Mouse (Mus musculus) intestine, postnatal 0 days (tissue): ENCODE measurements around the gene Isyna1. TPM values are rescaled to one million over a fixed set of nuclear protein-coding genes. Genes with fewer than 3 reads are reported as not detected.

Source experiments
- ATAC-seq: fragments of 200-750 bp; cut with Nextera tagmentation; 2 replicates; pipeline ENCODE4 v1.8.0; 2017; ENCODE audit warnings: mild to moderate bottlenecking, moderate TSS enrichment, moderate library complexity
- H3K27ac ChIP-seq: fragments of 300-500 bp; sonication (generic); 2 replicates; pipeline ENCODE4 v1.5.1; 2014; ENCODE audit warnings: mild to moderate bottlenecking, low read depth, low read length, moderate library complexity
- H3K27me3 ChIP-seq: fragments of 300-500 bp; sonication (generic); replicated peaks from 2 replicates; pipeline ENCODE4 v1.6.1; 2014; ENCODE audit warnings: low read length, mixed read lengths; ENCODE audit not compliant: control insufficient read depth, insufficient read depth
- H3K36me3 ChIP-seq: fragments of 300-500 bp; sonication (generic); 2 replicates; pipeline ENCODE4 v1.6.1; 2014; ENCODE audit warnings: mild to moderate bottlenecking, moderate library complexity; ENCODE audit not compliant: control insufficient read depth, insufficient read depth
- H3K4me1 ChIP-seq: fragments of 300-500 bp; sonication (generic); replicated peaks from 2 replicates; pipeline ENCODE4 v1.6.1; 2014; ENCODE audit warnings: antibody characterized with exemption, low read length, mixed read lengths; ENCODE audit not compliant: control insufficient read depth, insufficient read depth
- H3K4me2 ChIP-seq: fragments of 300-500 bp; sonication (generic); replicated peaks from 2 replicates; pipeline ENCODE4 v1.6.1; 2014; ENCODE audit warnings: low read depth, mild to moderate bottlenecking, moderate library complexity
- H3K4me3 ChIP-seq: fragments of 300-500 bp; sonication (generic); 2 replicates; pipeline ENCODE4 v1.5.1; 2014; ENCODE audit warnings: low read depth, low read length
- H3K9ac ChIP-seq: fragments of 300-500 bp; sonication (generic); 2 replicates; pipeline ENCODE4 v1.6.1; 2014; ENCODE audit warnings: mild to moderate bottlenecking, low read depth, low read length
- H3K9me3 ChIP-seq: fragments of 300-500 bp; sonication (generic); 2 replicates; pipeline ENCODE4 v1.6.1; 2016; ENCODE audit warnings: mixed run types; ENCODE audit not compliant: control insufficient read depth
- CTCF ChIP-seq: sonication (generic); IDR thresholded peaks from 2 replicates; pipeline ENCODE4 v1.5.1; 2016; ENCODE audit warnings: low read depth, mild to moderate bottlenecking, control low read depth, antibody characterized with exemption, moderate library complexity
- WGBS: fragments of 180-500 bp; shearing (Covaris S2); extraction: QIAGEN DNeasy Blood & Tissue Kit; methylation state at CpG from one replicate; pipeline ENCODE4 v1.1.7; 2014; 5-methylcytosine and 5-hydroxymethylcytosine counted together
- polyA plus RNA-seq: library from polyadenylated mRNA; unstranded; fragments of >200 nt; fragmentation: Nextera tagmentation; extraction: Ambion mirVana; gene quantifications from 2 replicates; pipeline ENCODE4 v1.2.1, GENCODE M21; 2015

Gene Isyna1
- polyA plus RNA-seq, 1 experiment from 2014 or later, result 21.0 TPM

- Histone ChIP-seq H3K9me3 (no peaks in the 10 kb centered on the region), H3K27me3 (no peaks in the 10 kb centered on the region), H3K4me1 (no peaks in the 10 kb centered on the region), H3K4me3 (peak overlapping the region; percentile 33), H3K4me2 (peak overlapping the region; percentile 67), H3K27ac (peak overlapping the region; percentile 78), H3K9ac (peak overlapping the region; percentile 23; the same call in 1 of the 2 replicates), H3K36me3 (no peaks in the 10 kb centered on the region)
- ATAC-seq, result peak; percentile 9; the same call in 1 of the 2 replicates
- WGBS, result 10% methylated on average over 24 of the region's 24 CpGs
- 0 out of 2 replicates have a peak, but pooled peaks have one; percentile 4 for TF ChIP-seq CTCF
Observed at GRCm38 (mm10) chr8:70631436-70631835, 37.3 kb downstream of the Isyna1 start.

GRCm38 (mm10) chr8:70632346-70632892 lies 38.2 kb downstream of the Isyna1 start, which contains the start of gene Gdf15:
Gene Gdf15 (minus strand): TSS chr8:70632456.
- Histone ChIP-seq H3K27ac (peak within 1 kb of the TSS; percentile 78), H3K9ac (peak within 1 kb of the TSS; percentile 23; the same call in 1 of the 2 replicates), H3K9me3 (no peaks in the 10 kb centered on the region), H3K4me2 (peak within 1 kb of the TSS; percentile 67), H3K36me3 (no peaks in the 10 kb centered on the region), H3K27me3 (no peaks in the 10 kb centered on the region), H3K4me3 (peak within 1 kb of the TSS; percentile 33), H3K4me1 (0 out of 2 replicates have a peak, but pooled peaks cover 2% of the 10 kb centered on the region)
- ATAC-seq, result no peak
- 78% methylated on average over 6 of the region's 6 CpGs for WGBS
- TF ChIP-seq CTCF, result no peak

GRCm38 (mm10) chr8:70634066-70634465 lies 39.9 kb downstream of the Isyna1 start:
- 55% methylated on average over 6 of the region's 6 CpGs for WGBS
- no peak for TF ChIP-seq CTCF
- H3K4me1 ChIP-seq, result 0 out of 2 replicates have a peak, but pooled peaks cover 2% of the 10 kb centered on the region
- H3K9me3 ChIP-seq, result no peaks in the 10 kb centered on the region
- H3K4me2 ChIP-seq, result no peak overlapping the region
- H3K27ac ChIP-seq, result no peak overlapping the region
- no peaks in the 10 kb centered on the region for H3K27me3 ChIP-seq
- no peak for ATAC-seq
- no peaks in the 10 kb centered on the region for H3K36me3 ChIP-seq
- H3K4me3 ChIP-seq, result no peak overlapping the region
- H3K9ac ChIP-seq, result no peak overlapping the region

- WGBS, result 80% methylated on average over 6 of the region's 6 CpGs
- Histone ChIP-seq H3K4me1 (0 out of 2 replicates have a peak, but pooled peaks cover 2% of the 10 kb centered on the region), H3K27ac (no peak overlapping the region; the same call in 1 of the 2 replicates), H3K9me3 (no peaks in the 10 kb centered on the region), H3K9ac (no peak overlapping the region), H3K4me3 (no peak overlapping the region), H3K27me3 (no peaks in the 10 kb centered on the region), H3K4me2 (no peak overlapping the region), H3K36me3 (no peaks in the 10 kb centered on the region)
- ATAC-seq, result no peak
- no peak for TF ChIP-seq CTCF
Observed at GRCm38 (mm10) chr8:70635527-70635926, 41.4 kb downstream of the Isyna1 start.

- no peak; the same call in 1 of the 2 replicates for TF ChIP-seq CTCF
Observed at GRCm38 (mm10) chr8:70636838-70637237, 42.7 kb downstream of the Isyna1 start.

GRCm38 (mm10) chr8:70638752-70639151 lies 44.6 kb downstream of the Isyna1 start:
- Histone ChIP-seq H3K4me1 (0 out of 2 replicates have a peak, but pooled peaks cover 2% of the 10 kb centered on the region), H3K4me3 (no peak overlapping the region), H3K9me3 (no peaks in the 10 kb centered on the region), H3K9ac (no peak overlapping the region), H3K36me3 (no peaks in the 10 kb centered on the region), H3K4me2 (no peak overlapping the region), H3K27ac (peak overlapping the region; percentile 9; the same call in 1 of the 2 replicates), H3K27me3 (no peaks in the 10 kb centered on the region)
- 35% methylated on average over 9 of the region's 9 CpGs for WGBS
- no peak for TF ChIP-seq CTCF
- peak; percentile 52 for ATAC-seq

More at GRCm38 (mm10) chr8:70636838-70637237, 42.7 kb downstream of the Isyna1 start:
- peak; percentile 61 for ATAC-seq
- no peak overlapping the region for H3K4me3 ChIP-seq
- peak overlapping the region; percentile 38; the same call in 1 of the 2 replicates for H3K4me2 ChIP-seq
- peak overlapping the region; percentile 62; the same call in 1 of the 2 replicates for H3K27ac ChIP-seq
- 0 out of 2 replicates have a peak, but pooled peaks cover 2% of the 10 kb centered on the region for H3K4me1 ChIP-seq
- WGBS, result 40% methylated on average over 8 of the region's 8 CpGs
- H3K36me3 ChIP-seq, result no peaks in the 10 kb centered on the region
- no peak overlapping the region for H3K9ac ChIP-seq
- no peaks in the 10 kb centered on the region for H3K27me3 ChIP-seq
- no peaks in the 10 kb centered on the region for H3K9me3 ChIP-seq
